In genomic region chr15:79914357-79914756, GRCm38 (mm10) we compare ENCODE assay signal across 12 mouse cellular contexts. TPM values are rescaled to one million over a fixed set of nuclear protein-coding genes. Genes with fewer than 3 reads are reported as not detected.
DNase-seq lines count a peak whose midpoint lies in the region; ATAC-seq and TF ChIP-seq lines count a peak whose summit lies in the region.
"Had no signal": no experiment of that assay in that cellular context is flagged by ENCODE, and none has a peak within 500 bp of the region (broad histone marks: within the 10 kb centered on the region; RNA-seq: fewer than 3 reads in every experiment).

No protein-coding gene starts in this region.

- H3K4me2 ChIP-seq in hindbrain, postnatal 0 days (ENCODE audit: low read depth, low read length) = no peak overlapping the region
- no peak overlapping the region for H3K4me2 ChIP-seq in hindbrain, embryonic 13.5 days
- H3K4me2 ChIP-seq in stomach, embryonic 16.5 days (ENCODE audit: low read depth, low read length) = no peak overlapping the region
- H3K4me2 ChIP-seq: lung, embryonic 15.5 days; neural tube, embryonic 12.5 days; stomach, embryonic 15.5 days had no signal

- H3K27ac ChIP-seq in hindbrain, postnatal 0 days = no peak overlapping the region
- no peak overlapping the region for H3K27ac ChIP-seq in hindbrain, embryonic 13.5 days
- H3K27ac ChIP-seq in stomach, embryonic 16.5 days (ENCODE audit: low read length) = no peak overlapping the region
- H3K27ac ChIP-seq: lung, embryonic 15.5 days; neural tube, embryonic 12.5 days; stomach, embryonic 15.5 days had no signal

- TF ChIP-seq CTCF in hindbrain, postnatal 0 days (IDR thresholded peaks at IDR 0.05; ENCODE audit: low read depth) = peak; percentile 73

- peak; percentile 67 for ATAC-seq in hindbrain, postnatal 0 days
- ATAC-seq in hindbrain, embryonic 13.5 days (ENCODE audit: low FRiP score) = no peak
- peak; percentile 28 for ATAC-seq in activated CD4-positive, CD25-positive, alpha-beta regulatory T cell, adult 4 months
- ATAC-seq in stomach, embryonic 16.5 days (ENCODE audit: insufficient read depth, low FRiP score) = peak; percentile 37; the same call in 1 of the 2 replicates

- WGBS in hindbrain, postnatal 0 days = 74% methylated on average over 3 of the region's 3 CpGs
- WGBS in hindbrain, embryonic 13.5 days = 80% methylated on average over 3 of the region's 3 CpGs
- WGBS in stomach, embryonic 16.5 days = 77% methylated on average over 3 of the region's 3 CpGs

- no peaks in the 10 kb centered on the region for H3K27me3 ChIP-seq in hindbrain, postnatal 0 days (ENCODE audit: insufficient read depth, low read length)
- H3K27me3 ChIP-seq in hindbrain, embryonic 13.5 days = no peaks in the 10 kb centered on the region
- H3K27me3 ChIP-seq in stomach, embryonic 16.5 days (ENCODE audit: control insufficient read depth, insufficient read depth, low read length) = no peaks in the 10 kb centered on the region
- H3K27me3 ChIP-seq: lung, embryonic 15.5 days; neural tube, embryonic 12.5 days; stomach, embryonic 15.5 days had no signal

- H3K4me3 ChIP-seq in hindbrain, postnatal 0 days (ENCODE audit: low read length) = no peak overlapping the region
- H3K4me3 ChIP-seq in hindbrain, embryonic 13.5 days = no peak overlapping the region
- no peak overlapping the region for H3K4me3 ChIP-seq in stomach, embryonic 16.5 days (replicated peaks; ENCODE audit: low read length)
- H3K4me3 ChIP-seq: lung, embryonic 15.5 days; neural tube, embryonic 12.5 days; stomach, embryonic 15.5 days had no signal

- H3K4me1 ChIP-seq in hindbrain, postnatal 0 days (ENCODE audit: insufficient read depth, low read length) = no peaks in the 10 kb centered on the region
- no peaks in the 10 kb centered on the region for H3K4me1 ChIP-seq in hindbrain, embryonic 13.5 days (replicated peaks)
- H3K4me1 ChIP-seq in stomach, embryonic 16.5 days (ENCODE audit: control insufficient read depth, insufficient read depth, low read length) = no peaks in the 10 kb centered on the region
- H3K4me1 ChIP-seq: lung, embryonic 15.5 days; neural tube, embryonic 12.5 days; stomach, embryonic 15.5 days had no signal

- DNase-seq in hindbrain, postnatal 0 days (ENCODE audit: low spot score) = peak; percentile 67
- peak; percentile 24 for DNase-seq in right cerebral cortex, postnatal 25 days
- DNase-seq in right cerebral cortex, postnatal 4 days = no peak
- no peak for DNase-seq in layer of hippocampus, adult 9-10 months (ENCODE audit: low spot score)
- DNase-seq: gastrocnemius, postnatal 10 days; kidney, postnatal 10 days had no signal

- H3K9me3 ChIP-seq in hindbrain, postnatal 0 days (ENCODE audit: low read length) = no peaks in the 10 kb centered on the region
- no peaks in the 10 kb centered on the region for H3K9me3 ChIP-seq in hindbrain, embryonic 13.5 days
- H3K9me3 ChIP-seq in stomach, embryonic 16.5 days (replicated peaks; ENCODE audit: control insufficient read depth, low read length) = no peaks in the 10 kb centered on the region
- H3K9me3 ChIP-seq: lung, embryonic 15.5 days; neural tube, embryonic 12.5 days; stomach, embryonic 15.5 days had no signal

- H3K9ac ChIP-seq in hindbrain, postnatal 0 days (replicated peaks; ENCODE audit: low read length) = no peak overlapping the region
- no peak overlapping the region for H3K9ac ChIP-seq in hindbrain, embryonic 13.5 days
- no peak overlapping the region for H3K9ac ChIP-seq in stomach, embryonic 16.5 days (ENCODE audit: low read length)
- H3K9ac ChIP-seq: lung, embryonic 15.5 days; neural tube, embryonic 12.5 days; stomach, embryonic 15.5 days had no signal

- no peaks in the 10 kb centered on the region; the same call in 1 of the 2 replicates for H3K36me3 ChIP-seq in hindbrain, postnatal 0 days (ENCODE audit: insufficient read depth, low read length)
- H3K36me3 ChIP-seq in hindbrain, embryonic 13.5 days = peaks cover 19% of the 10 kb centered on the region
- no peaks in the 10 kb centered on the region for H3K36me3 ChIP-seq in stomach, embryonic 16.5 days (ENCODE audit: control insufficient read depth, insufficient read depth, low read length)
- H3K36me3 ChIP-seq: lung, embryonic 15.5 days; stomach, embryonic 15.5 days had no signal

RNA-seq across cellular contexts. Expression of gene Apobec3, which starts 22.9 kb away (rescaled TPM):
- 3.5 and 5.3 TPM in 2 replicates for total RNA-seq in hindbrain, postnatal 0 days (2014; rRNA removed)
- polyA plus RNA-seq in hindbrain, postnatal 0 days (2015; fragmentation: Nextera tagmentation; extraction: Ambion mirVana) = 3.9 and 4.5 TPM in 2 replicates
- 4.5 and 4.7 TPM in 2 replicates for polyA plus RNA-seq in hindbrain, embryonic 13.5 days (2015; fragmentation: Nextera tagmentation; extraction: Ambion mirVana)
- 100 to 1,000 TPM; 505 to 519 TPM for polyA plus RNA-seq in activated CD4-positive, CD25-positive, alpha-beta regulatory T cell, adult 4 months (2017; shearing (Covaris generic))
- polyA plus RNA-seq in stomach, embryonic 16.5 days (2015; fragmentation: Nextera tagmentation; extraction: Ambion mirVana) = 31.5 and 31.9 TPM in 2 replicates

RNA-seq across cellular contexts. Expression of gene Cbx7, which starts 56.6 kb away (rescaled TPM):
- total RNA-seq in hindbrain, postnatal 0 days (2014; rRNA removed) = 5.1 and 9.5 TPM in 2 replicates
- polyA plus RNA-seq in hindbrain, postnatal 0 days (2015; fragmentation: Nextera tagmentation; extraction: Ambion mirVana) = 2.9 and 3.1 TPM in 2 replicates
- polyA plus RNA-seq in hindbrain, embryonic 13.5 days (2015; fragmentation: Nextera tagmentation; extraction: Ambion mirVana) = 3.6 and 3.7 TPM in 2 replicates
- 10 to 100 TPM; 21.9 to 30.3 TPM for polyA plus RNA-seq in activated CD4-positive, CD25-positive, alpha-beta regulatory T cell, adult 4 months (2017; shearing (Covaris generic))
- polyA plus RNA-seq in stomach, embryonic 16.5 days (2015; fragmentation: Nextera tagmentation; extraction: Ambion mirVana) = 5.7 and 6.9 TPM in 2 replicates

Comparison
In these comparisons a context has a peak if more than half of its experiments do, and no peak if none do; other contexts are left out.
1. DNase-seq: peak in hindbrain, postnatal 0 days (single experiment) and right cerebral cortex, postnatal 25 days (single experiment); none in right cerebral cortex, postnatal 4 days (single experiment) and layer of hippocampus, adult 9-10 months (single experiment).
2. RNA of gene Apobec3, which starts 22.9 kb away (polyA plus RNA-seq): 505 to 519 TPM in activated CD4-positive, CD25-positive, alpha-beta regulatory T cell, adult 4 months; 31.5 to 31.9 TPM in stomach, embryonic 16.5 days, 4.5 to 4.7 TPM in hindbrain, embryonic 13.5 days and 3.9 to 4.5 TPM in hindbrain, postnatal 0 days; every median in the first group is over 10 times any median in the second.